Mouse (Mus musculus): Measurements from ENCODE around the gene L1cam.

DNA sequence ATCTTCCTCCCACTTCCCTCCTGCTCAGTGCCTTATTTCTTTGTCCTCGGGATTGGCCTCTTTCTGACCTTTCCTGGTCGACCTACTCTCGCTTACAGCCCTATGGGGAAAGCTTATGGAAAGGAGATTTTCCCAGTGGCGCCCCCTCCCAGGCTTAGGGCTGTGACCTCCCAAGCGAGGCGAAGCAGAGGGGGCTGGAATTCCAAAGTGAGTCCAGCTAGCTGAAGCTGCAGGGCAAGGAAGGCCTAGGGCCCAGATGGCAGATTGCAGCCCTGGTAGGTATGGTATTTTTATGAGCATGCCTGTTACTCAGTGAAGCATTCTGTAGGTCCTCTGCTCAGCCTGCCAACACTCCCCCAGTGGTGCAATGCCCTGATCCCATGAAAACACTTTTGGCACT lies 14.4 kb downstream of the L1cam start:
- TF ChIP-seq CTCF (IDR thresholded peaks at IDR 0.05) (no peak), EP300 (IDR thresholded peaks at IDR 0.05) (no peak)
